Mouse (Mus musculus): ENCODE data around the gene Nfia. TPM values are rescaled to one million over a fixed set of nuclear protein-coding genes. Genes with fewer than 3 reads are reported as not detected.

Gene Nfia
- total RNA-seq, 1 experiment from 2014 or later: 11.4 TPM

GRCm38 (mm10) chr4:97914761-97915160 is 142.2 kb downstream of the Nfia start:
- no peak for ATAC-seq (ENCODE audit: extremely low read depth, insufficient number of reproducible peaks, low FRiP score, poor library complexity, severe bottlenecking)

- ATAC-seq (ENCODE audit: extremely low read depth, insufficient number of reproducible peaks, low FRiP score, poor library complexity, severe bottlenecking): no peak
Observed at GRCm38 (mm10) chr4:97917568-97917967, 145.0 kb downstream of the Nfia start.

GRCm38 (mm10) chr4:97918675-97919074 is 146.1 kb downstream of the Nfia start:
- ATAC-seq (ENCODE audit: extremely low read depth, insufficient number of reproducible peaks, low FRiP score, poor library complexity, severe bottlenecking): no peak

- no peak for ATAC-seq (ENCODE audit: extremely low read depth, insufficient number of reproducible peaks, low FRiP score, poor library complexity, severe bottlenecking)
Observed at GRCm38 (mm10) chr4:97919773-97920172, 147.2 kb downstream of the Nfia start.

GRCm38 (mm10) chr4:97920287-97921079 is 147.9 kb downstream of the Nfia start:
- no peak for ATAC-seq (ENCODE audit: extremely low read depth, insufficient number of reproducible peaks, low FRiP score, poor library complexity, severe bottlenecking)

- ATAC-seq (ENCODE audit: extremely low read depth, insufficient number of reproducible peaks, low FRiP score, poor library complexity, severe bottlenecking): no peak
Observed at GRCm38 (mm10) chr4:97921682-97922081, 149.1 kb downstream of the Nfia start.

GRCm38 (mm10) chr4:97923248-97923647 is 150.7 kb downstream of the Nfia start:
- ATAC-seq (ENCODE audit: extremely low read depth, insufficient number of reproducible peaks, low FRiP score, poor library complexity, severe bottlenecking): no peak

- ATAC-seq (ENCODE audit: extremely low read depth, insufficient number of reproducible peaks, low FRiP score, poor library complexity, severe bottlenecking): no peak
Observed at GRCm38 (mm10) chr4:97923876-97924316, 151.4 kb downstream of the Nfia start.

GRCm38 (mm10) chr4:97924414-97924813 is 151.9 kb downstream of the Nfia start:
- no peak for ATAC-seq (ENCODE audit: extremely low read depth, insufficient number of reproducible peaks, low FRiP score, poor library complexity, severe bottlenecking)

GRCm38 (mm10) chr4:97924855-97925254 is 152.3 kb downstream of the Nfia start:
- no peak for ATAC-seq (ENCODE audit: extremely low read depth, insufficient number of reproducible peaks, low FRiP score, poor library complexity, severe bottlenecking)

- ATAC-seq (ENCODE audit: extremely low read depth, insufficient number of reproducible peaks, low FRiP score, poor library complexity, severe bottlenecking): no peak
Observed at GRCm38 (mm10) chr4:97925644-97926043, 153.1 kb downstream of the Nfia start.

GRCm38 (mm10) chr4:97926607-97927308 is 154.2 kb downstream of the Nfia start:
- no peak for ATAC-seq (ENCODE audit: extremely low read depth, insufficient number of reproducible peaks, low FRiP score, poor library complexity, severe bottlenecking)

- ATAC-seq (ENCODE audit: extremely low read depth, insufficient number of reproducible peaks, low FRiP score, poor library complexity, severe bottlenecking): no peak
Observed at GRCm38 (mm10) chr4:97927309-97927656, 154.7 kb downstream of the Nfia start.

GRCm38 (mm10) chr4:97936371-97936770 is 163.8 kb downstream of the Nfia start:
- no peak for ATAC-seq (ENCODE audit: extremely low read depth, insufficient number of reproducible peaks, low FRiP score, poor library complexity, severe bottlenecking)

GRCm38 (mm10) chr4:97936912-97937311 is 164.4 kb downstream of the Nfia start:
- no peak for ATAC-seq (ENCODE audit: extremely low read depth, insufficient number of reproducible peaks, low FRiP score, poor library complexity, severe bottlenecking)

GRCm38 (mm10) chr4:97939492-97939891 is 167.0 kb downstream of the Nfia start:
- ATAC-seq (ENCODE audit: extremely low read depth, insufficient number of reproducible peaks, low FRiP score, poor library complexity, severe bottlenecking): no peak

- no peak for ATAC-seq (ENCODE audit: extremely low read depth, insufficient number of reproducible peaks, low FRiP score, poor library complexity, severe bottlenecking)
Observed at GRCm38 (mm10) chr4:97939920-97940520, 167.5 kb downstream of the Nfia start.

GRCm38 (mm10) chr4:97941616-97942015 is 169.1 kb downstream of the Nfia start:
- ATAC-seq (ENCODE audit: extremely low read depth, insufficient number of reproducible peaks, low FRiP score, poor library complexity, severe bottlenecking): no peak

- ATAC-seq (ENCODE audit: extremely low read depth, insufficient number of reproducible peaks, low FRiP score, poor library complexity, severe bottlenecking): no peak
Observed at GRCm38 (mm10) chr4:97944309-97944708, 171.8 kb downstream of the Nfia start.

GRCm38 (mm10) chr4:97947484-97947883 is 174.9 kb downstream of the Nfia start:
- ATAC-seq (ENCODE audit: extremely low read depth, insufficient number of reproducible peaks, low FRiP score, poor library complexity, severe bottlenecking): no peak

Measured in neutrophil, adult 5-6 weeks (primary cell).